Mouse (Mus musculus) stomach, postnatal 0 days (tissue): ENCODE measurements around the gene Osbpl11. TPM values are rescaled to one million over a fixed set of nuclear protein-coding genes. Genes with fewer than 3 reads are reported as not detected.

ENCODE experiments used
- ATAC-seq: fragments of 200-750 bp; cut with Nextera tagmentation; 2 replicates; pipeline ENCODE4 v1.8.0; 2017; ENCODE audit not compliant: low FRiP score, low TSS enrichment
- DNase-seq: peaks from one replicate; pipeline ENCODE4 v3.0.0-alpha.2; 2016; ENCODE audit warnings: low spot score
- H3K27ac ChIP-seq: fragments of 300-500 bp; sonication (generic); replicated peaks from 2 replicates; pipeline ENCODE4 v1.5.1; 2014; ENCODE audit warnings: mild to moderate bottlenecking, control low read depth
- H3K27me3 ChIP-seq: fragments of 300-500 bp; sonication (generic); 2 replicates; pipeline ENCODE4 v1.6.1; 2014; ENCODE audit warnings: low read length; ENCODE audit not compliant: control insufficient read depth, insufficient read depth
- H3K36me3 ChIP-seq: fragments of 300-500 bp; sonication (generic); 2 replicates; pipeline ENCODE4 v1.6.1; 2014; ENCODE audit warnings: low read length, mixed read lengths; ENCODE audit not compliant: control insufficient read depth, insufficient read depth
- H3K4me1 ChIP-seq: fragments of 300-500 bp; sonication (generic); replicated peaks from 2 replicates; pipeline ENCODE4 v1.6.1; 2014; ENCODE audit warnings: antibody characterized with exemption; ENCODE audit not compliant: control insufficient read depth, insufficient read depth
- H3K4me2 ChIP-seq: fragments of 300-500 bp; sonication (generic); replicated peaks from 2 replicates; pipeline ENCODE4 v1.6.1; 2014; ENCODE audit warnings: low read depth, mild to moderate bottlenecking, control low read depth, moderate library complexity
- H3K4me3 ChIP-seq: fragments of 300-500 bp; sonication (generic); 2 replicates; pipeline ENCODE4 v1.5.1; 2014; ENCODE audit warnings: low read depth, low read length, control low read depth
- H3K9ac ChIP-seq: fragments of 300-500 bp; sonication (generic); 2 replicates; pipeline ENCODE4 v1.6.1; 2014; ENCODE audit warnings: mild to moderate bottlenecking, low read length, control low read depth, mixed read lengths
- H3K9me3 ChIP-seq: fragments of 300-500 bp; sonication (generic); 2 replicates; pipeline ENCODE4 v1.6.1; 2016; ENCODE audit warnings: low read length; ENCODE audit not compliant: control insufficient read depth
- CTCF ChIP-seq: IDR thresholded peaks from 2 replicates; pipeline ENCODE4 v1.5.1; 2016; ENCODE audit warnings: antibody characterized with exemption, low read depth, mild to moderate bottlenecking, moderate library complexity
- EP300 ChIP-seq: optimal IDR thresholded peaks from 2 replicates; pipeline ENCODE3; 2016; ENCODE audit warnings: antibody characterized with exemption
- WGBS: fragments of 180-500 bp; shearing (Covaris S2); extraction: QIAGEN DNeasy Blood & Tissue Kit; methylation state at CpG from one replicate; pipeline ENCODE4 v1.1.7; 2014; 5-methylcytosine and 5-hydroxymethylcytosine counted together
- polyA plus RNA-seq: library from polyadenylated mRNA; unstranded; fragments of >200 nt; fragmentation: Nextera tagmentation; extraction: Ambion mirVana; gene quantifications from 2 replicates; pipeline ENCODE4 v1.2.1, GENCODE M21; 2015

Gene Osbpl11
- polyA plus RNA-seq, 1 experiment from 2014 or later, result 8.1 TPM

DNA sequence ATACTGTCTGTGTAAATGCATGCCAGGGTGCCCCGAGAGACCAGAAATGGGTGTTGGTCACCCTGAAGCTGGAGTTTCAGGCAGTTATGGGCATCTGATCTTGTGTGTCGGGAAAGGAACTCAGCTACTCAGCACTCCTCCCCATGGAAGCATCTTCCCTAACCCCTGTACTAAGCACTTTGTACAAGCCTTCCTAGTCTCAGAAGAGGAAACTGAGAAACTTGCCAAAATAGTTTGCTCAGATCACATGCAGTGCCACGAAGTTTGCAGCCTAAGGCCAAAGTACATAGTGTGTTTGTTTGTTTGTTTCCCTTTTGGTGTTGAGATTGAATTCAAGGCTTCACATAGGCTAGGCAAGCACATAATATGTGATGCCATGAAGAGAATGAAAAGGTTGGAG lies 5.0 kb upstream of the Osbpl11 start:
- Histone ChIP-seq H3K27me3 (no peaks in the 10 kb centered on the region), H3K4me3 (no peak overlapping the region), H3K27ac (no peak overlapping the region), H3K9me3 (no peaks in the 10 kb centered on the region), H3K36me3 (no peaks in the 10 kb centered on the region), H3K9ac (no peak overlapping the region), H3K4me1 (no peaks in the 10 kb centered on the region), H3K4me2 (no peak overlapping the region)
- ATAC-seq (no peak), DNase-seq (no peak)
- 72% methylated on average over 3 of the region's 3 CpGs for WGBS
- TF ChIP-seq CTCF (no peak), EP300 (no peak)

DNA sequence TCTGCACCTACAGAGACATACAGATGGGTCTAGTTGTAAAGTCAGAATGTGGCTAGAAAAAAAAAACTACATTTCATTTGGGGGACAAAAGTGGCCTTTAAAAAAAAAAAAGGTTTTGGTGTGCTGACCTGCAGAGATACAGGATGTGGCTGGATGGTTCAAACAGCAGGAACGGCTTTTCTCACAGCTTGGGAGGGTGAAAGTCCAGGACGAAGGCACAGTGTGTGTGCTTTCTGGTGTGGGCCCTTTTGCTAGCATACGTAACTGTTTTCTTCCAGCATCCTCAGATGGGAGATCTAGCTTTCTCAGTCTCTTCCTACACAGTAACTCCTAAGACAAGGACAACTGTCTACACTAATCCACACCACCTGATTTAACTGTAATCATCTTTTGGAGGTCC lies 4.1 kb upstream of the Osbpl11 start:
- no peak overlapping the region for H3K27ac ChIP-seq
- DNase-seq (no peak), ATAC-seq (no peak)
- H3K9ac ChIP-seq, result no peak overlapping the region
- no peaks in the 10 kb centered on the region for H3K9me3 ChIP-seq
- no peak overlapping the region for H3K4me2 ChIP-seq
- no peaks in the 10 kb centered on the region for H3K27me3 ChIP-seq
- WGBS, result 62% methylated on average over 3 of the region's 3 CpGs
- H3K4me1 ChIP-seq, result no peaks in the 10 kb centered on the region
- no peak overlapping the region for H3K4me3 ChIP-seq
- TF ChIP-seq EP300, result no peak
- no peak for TF ChIP-seq CTCF
- no peaks in the 10 kb centered on the region for H3K36me3 ChIP-seq

DNA sequence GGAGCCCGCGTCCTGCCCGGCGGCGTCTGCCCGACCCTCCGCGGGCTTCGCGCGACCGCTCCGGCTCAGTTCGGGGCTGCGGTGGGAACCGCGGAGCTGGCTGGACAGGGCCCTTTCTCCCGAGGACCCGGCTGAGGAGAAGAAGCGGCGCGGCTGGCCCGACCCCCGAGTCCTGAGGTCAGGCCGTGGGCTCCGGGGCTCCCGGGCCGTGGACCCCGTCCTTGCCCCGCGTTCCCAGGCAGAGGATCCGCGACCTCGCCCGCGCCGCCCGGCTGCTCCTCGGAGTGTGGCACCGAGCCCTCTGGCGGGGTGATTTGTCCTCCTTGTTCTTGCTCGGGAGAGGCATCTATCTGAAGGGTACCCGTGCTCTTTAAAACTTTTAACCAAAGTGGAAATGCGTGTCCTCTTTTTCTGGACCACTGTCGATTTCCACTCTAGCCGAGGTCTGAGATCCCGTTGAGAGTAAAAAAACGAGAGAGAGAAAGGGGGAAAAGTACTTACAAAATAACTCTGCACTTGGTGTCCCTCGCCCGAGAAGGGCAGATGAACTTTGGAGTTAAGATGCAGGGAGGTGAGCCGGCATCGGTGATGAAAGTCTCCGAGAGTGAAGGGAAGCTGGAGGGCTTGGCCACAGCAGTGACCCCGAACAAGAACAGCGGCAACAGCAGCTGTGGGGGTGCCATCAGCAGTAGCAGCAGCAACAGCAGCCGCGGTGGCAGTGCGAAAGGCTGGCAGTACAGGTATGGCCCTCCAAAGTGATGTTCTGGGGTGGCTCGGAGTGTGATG lies 583 bp downstream of the Osbpl11 start:
- ATAC-seq (peak; percentile 73), DNase-seq (peak; percentile 69)
- TF ChIP-seq EP300 (no peak), CTCF (peak; percentile 42)
- H3K4me3 ChIP-seq, result peak overlapping the region; percentile 97
- no peaks in the 10 kb centered on the region for H3K36me3 ChIP-seq
- H3K27ac ChIP-seq, result peak overlapping the region; percentile 97
- H3K9me3 ChIP-seq, result no peaks in the 10 kb centered on the region
- WGBS, result under 1% methylated on average over 59 of the region's 59 CpGs
- H3K27me3 ChIP-seq, result no peaks in the 10 kb centered on the region
- H3K4me2 ChIP-seq, result peak overlapping the region; percentile 91
- H3K9ac ChIP-seq, result peak overlapping the region; percentile 99
- peaks cover 5% of the 10 kb centered on the region for H3K4me1 ChIP-seq

DNA sequence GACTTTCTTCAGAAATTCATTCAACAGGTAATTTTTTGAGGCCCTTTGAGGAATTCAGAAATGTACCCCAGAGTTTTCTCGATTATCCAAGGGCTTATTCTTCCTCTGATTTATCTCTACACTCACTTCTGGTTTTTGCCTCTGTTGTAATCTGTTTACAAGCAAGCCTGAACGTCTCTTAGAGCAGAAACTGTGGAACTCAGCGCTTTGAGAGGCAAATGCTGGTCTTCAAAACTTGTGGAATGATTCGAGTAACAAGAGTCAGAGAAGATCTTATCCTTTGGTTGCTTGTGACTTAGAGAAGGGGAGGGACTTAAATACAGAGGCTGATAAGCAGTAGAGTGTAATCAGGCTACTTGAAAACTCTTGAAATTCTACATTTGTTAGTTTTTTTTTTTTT lies 1.3 kb downstream of the Osbpl11 start:
- no peak for TF ChIP-seq EP300
- TF ChIP-seq CTCF, result no peak
- peak overlapping the region; percentile 97 for H3K4me3 ChIP-seq
- DNase-seq, result no peak
- peak overlapping the region; percentile 97 for H3K27ac ChIP-seq
- no peak for ATAC-seq
- WGBS, result 10% methylated on average over 4 of the region's 4 CpGs
- no peaks in the 10 kb centered on the region for H3K9me3 ChIP-seq
- no peaks in the 10 kb centered on the region for H3K36me3 ChIP-seq
- H3K27me3 ChIP-seq, result no peaks in the 10 kb centered on the region
- peak overlapping the region; percentile 99 for H3K9ac ChIP-seq
- H3K4me2 ChIP-seq, result peak overlapping the region; percentile 91
- peaks cover 5% of the 10 kb centered on the region for H3K4me1 ChIP-seq

DNA sequence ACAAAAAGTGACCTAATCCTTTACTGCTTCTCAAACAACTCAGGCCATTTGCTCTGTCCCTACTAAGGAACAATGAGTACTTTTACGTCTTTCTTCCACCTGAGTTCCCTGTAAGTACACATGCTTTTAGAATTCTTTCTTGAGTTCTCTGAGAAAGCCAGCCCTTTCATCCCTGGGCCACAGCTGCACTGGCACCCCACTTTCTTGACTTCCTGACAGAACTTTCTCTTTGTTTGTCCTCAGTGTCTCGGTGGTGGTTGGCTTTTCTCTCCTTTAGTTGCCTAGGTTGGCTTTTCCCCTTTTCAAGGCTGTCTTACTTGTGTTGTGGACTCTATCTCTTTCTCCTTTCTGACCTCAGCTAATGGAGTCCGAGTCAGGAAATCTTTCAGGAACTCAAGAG lies 3.2 kb downstream of the Osbpl11 start:
- H3K36me3 ChIP-seq, result no peaks in the 10 kb centered on the region
- ATAC-seq, result no peak
- H3K4me3 ChIP-seq, result no peak overlapping the region
- TF ChIP-seq CTCF (no peak), EP300 (no peak)
- no peak for DNase-seq
- 50% methylated on average over 3 of the region's 3 CpGs for WGBS
- H3K9me3 ChIP-seq, result no peaks in the 10 kb centered on the region
- H3K27me3 ChIP-seq, result no peaks in the 10 kb centered on the region
- no peak overlapping the region for H3K27ac ChIP-seq
- no peak overlapping the region for H3K4me2 ChIP-seq
- peaks cover 5% of the 10 kb centered on the region for H3K4me1 ChIP-seq
- H3K9ac ChIP-seq, result no peak overlapping the region

DNA sequence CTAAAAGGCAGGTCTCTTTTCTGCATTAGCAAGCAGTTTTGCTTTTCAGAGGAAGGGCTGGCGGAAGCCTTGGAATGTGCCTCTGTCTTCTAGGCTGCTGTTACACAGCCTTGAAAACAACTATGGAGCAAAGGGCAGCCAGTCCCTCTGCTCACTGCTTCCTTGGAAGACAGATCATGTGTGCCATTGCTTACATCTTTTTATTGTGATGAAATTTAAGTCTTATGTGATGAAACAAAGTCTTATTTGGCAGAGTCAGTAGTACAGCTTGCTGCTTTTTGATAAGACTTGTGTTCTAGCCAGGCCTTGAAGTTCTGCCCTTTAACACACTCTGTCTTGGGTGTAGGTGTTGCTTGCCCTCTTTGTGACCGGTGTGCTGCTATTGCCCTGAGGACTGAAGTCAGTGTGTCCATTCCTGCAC lies 6.8 kb downstream of the Osbpl11 start:
- H3K9ac ChIP-seq, result no peak overlapping the region
- WGBS, result 68% methylated on average over 2 of the region's 2 CpGs
- no peaks in the 10 kb centered on the region for H3K9me3 ChIP-seq
- DNase-seq (no peak), ATAC-seq (peak; percentile 69)
- H3K36me3 ChIP-seq, result no peaks in the 10 kb centered on the region
- no peak overlapping the region for H3K4me3 ChIP-seq
- no peak overlapping the region; the same call in 1 of the 2 replicates for H3K27ac ChIP-seq
- TF ChIP-seq EP300, result no peak
- TF ChIP-seq CTCF, result no peak
- H3K4me2 ChIP-seq, result no peak overlapping the region
- H3K27me3 ChIP-seq, result no peaks in the 10 kb centered on the region
- H3K4me1 ChIP-seq, result peaks cover 5% of the 10 kb centered on the region
